Mouse (Mus musculus) C2C12 (cell line): ENCODE measurements around the gene Slc43a1. TPM values are rescaled to one million over a fixed set of nuclear protein-coding genes. Genes with fewer than 3 reads are reported as not detected.

ENCODE experiments used
- H3K27me3 ChIP-seq: one replicate; pipeline ENCODE4 v1.6.1; 2011; ENCODE audit not compliant: control insufficient read depth, insufficient read depth, insufficient read length
- H3K36me3 ChIP-seq: one replicate; pipeline ENCODE4 v1.6.1; 2011; ENCODE audit not compliant: control insufficient read depth, insufficient read depth
- H3K4me3 ChIP-seq: one replicate; pipeline ENCODE4 v1.5.1; 2011; ENCODE audit warnings: mild to moderate bottlenecking, control low read depth; ENCODE audit not compliant: poor library complexity, insufficient read depth, severe bottlenecking
- H3K79me2 ChIP-seq: one replicate; pipeline ENCODE4 v1.6.1; 2011; ENCODE audit not compliant: control insufficient read depth, insufficient read depth
- H3K79me3 ChIP-seq: one replicate; pipeline ENCODE4 v1.6.1; 2011; ENCODE audit warnings: low read depth, control low read depth
- H3ac ChIP-seq: one replicate; pipeline ENCODE3; 2011; ENCODE audit warnings: low read depth; ENCODE audit not compliant: control insufficient read depth, insufficient read length
- CEBPB ChIP-seq: IDR thresholded peaks from one replicate; pipeline ENCODE4 v1.6.1; 2011; ENCODE audit warnings: low read depth, mild to moderate bottlenecking, control low read depth, moderate library complexity
- CTCF ChIP-seq: IDR thresholded peaks from one replicate; pipeline ENCODE4 v1.5.1; 2011; ENCODE audit not compliant: control insufficient read depth, insufficient read depth, insufficient read length
- FOSL1 ChIP-seq: IDR thresholded peaks from one replicate; pipeline ENCODE4 v1.8.0; 2011; ENCODE audit warnings: mild to moderate bottlenecking, low read length; ENCODE audit not compliant: poor library complexity, insufficient read depth, severe bottlenecking
- MAX ChIP-seq: IDR thresholded peaks from one replicate; pipeline ENCODE4 v1.6.1; 2011; ENCODE audit warnings: mild to moderate bottlenecking, control low read depth
- MYOD1 ChIP-seq: IDR thresholded peaks from one replicate; pipeline ENCODE4 v1.6.1; 2011; ENCODE audit warnings: low read depth; ENCODE audit not compliant: control insufficient read depth, insufficient read length
- MYOG ChIP-seq: IDR thresholded peaks from one replicate; pipeline ENCODE4 v1.6.1; 2011; ENCODE audit not compliant: control insufficient read depth, insufficient read length; ENCODE audit errors: extremely low read depth
- USF1 ChIP-seq: IDR thresholded peaks from one replicate; pipeline ENCODE4 v1.6.1; 2011; ENCODE audit warnings: low read depth, mild to moderate bottlenecking, control low read depth, moderate library complexity
- polyA plus RNA-seq: library from polyadenylated mRNA; unstranded; fragments of >200 nt; fragmentation: generic; extraction: Trizol; gene quantifications from one replicate; pipeline ENCODE4 v1.2.1, GENCODE M21; 2012; ENCODE audit warnings: missing spikeins

The Slc43a1 gene
- polyA plus RNA-seq, 1 experiment, result 6.6 TPM

- Histone ChIP-seq H3K27me3 (peaks cover 39% of the 10 kb centered on the region), H3K79me2 (no peaks in the 10 kb centered on the region), H3K79me3 (no peaks in the 10 kb centered on the region), H3K36me3 (no peaks in the 10 kb centered on the region), H3ac (no peak overlapping the region), H3K4me3 (no peak overlapping the region)
- TF ChIP-seq USF1 (no peak), CTCF (no peak), MYOD1 (no peak), MYOG (no peak), FOSL1 (no peak), MAX (no peak), CEBPB (no peak)
These were observed 44.0 kb downstream of the Slc43a1 start for GRCm38 (mm10) chr2:84882606-84883005.

- Histone ChIP-seq H3K79me3 (no peaks in the 10 kb centered on the region), H3K27me3 (peaks cover 43% of the 10 kb centered on the region), H3ac (no peak overlapping the region), H3K4me3 (no peak overlapping the region), H3K79me2 (no peaks in the 10 kb centered on the region), H3K36me3 (no peaks in the 10 kb centered on the region)
- TF ChIP-seq MAX, result no peak
- TF ChIP-seq USF1, result no peak
- no peak for TF ChIP-seq CEBPB
- TF ChIP-seq CTCF, result no peak
- no peak for TF ChIP-seq MYOD1
- TF ChIP-seq FOSL1, result no peak
- no peak for TF ChIP-seq MYOG
These were observed 44.4 kb downstream of the Slc43a1 start for GRCm38 (mm10) chr2:84883084-84883483.

- H3K79me3 ChIP-seq, result no peaks in the 10 kb centered on the region
- no peak overlapping the region for H3K4me3 ChIP-seq
- H3K27me3 ChIP-seq, result peaks cover 45% of the 10 kb centered on the region
- no peak overlapping the region for H3ac ChIP-seq
- H3K36me3 ChIP-seq, result no peaks in the 10 kb centered on the region
- H3K79me2 ChIP-seq, result no peaks in the 10 kb centered on the region
- TF ChIP-seq USF1 (no peak), MAX (no peak), MYOD1 (no peak), CEBPB (no peak), CTCF (no peak), MYOG (no peak), FOSL1 (no peak)
These were observed 44.9 kb downstream of the Slc43a1 start for GRCm38 (mm10) chr2:84883530-84883929.

GRCm38 (mm10) chr2:84883942-84884341 lies 45.3 kb downstream of the Slc43a1 start:
- H3K36me3 ChIP-seq, result no peaks in the 10 kb centered on the region
- H3K27me3 ChIP-seq, result peaks cover 45% of the 10 kb centered on the region
- no peak overlapping the region for H3K4me3 ChIP-seq
- no peak overlapping the region for H3ac ChIP-seq
- no peak for TF ChIP-seq USF1
- TF ChIP-seq FOSL1, result no peak
- no peak for TF ChIP-seq MAX
- no peak for TF ChIP-seq MYOD1
- no peak for TF ChIP-seq CTCF
- TF ChIP-seq MYOG, result no peak
- TF ChIP-seq CEBPB, result no peak
- no peaks in the 10 kb centered on the region for H3K79me2 ChIP-seq
- no peaks in the 10 kb centered on the region for H3K79me3 ChIP-seq

- Histone ChIP-seq H3K79me2 (no peaks in the 10 kb centered on the region), H3K79me3 (no peaks in the 10 kb centered on the region), H3K36me3 (no peaks in the 10 kb centered on the region), H3ac (no peak overlapping the region), H3K27me3 (peaks cover 45% of the 10 kb centered on the region), H3K4me3 (no peak overlapping the region)
- TF ChIP-seq CEBPB (no peak), MYOD1 (no peak), USF1 (no peak), FOSL1 (no peak), CTCF (no peak), MYOG (no peak), MAX (no peak)
These were observed 46.0 kb downstream of the Slc43a1 start for GRCm38 (mm10) chr2:84884611-84885010.
